Mouse (Mus musculus): ENCODE data around the gene Polr3c.

- no peak for TF ChIP-seq POLR2A (IDR thresholded peaks at IDR 0.05; ENCODE audit: control insufficient read depth, extremely low read depth, insufficient read depth, low read length, poor library complexity)
- TF ChIP-seq CTCF (IDR thresholded peaks at IDR 0.05; ENCODE audit: borderline replicate concordance, control insufficient read depth, extremely low read depth, insufficient read depth, low read length, poor library complexity) = no peak
These were observed 33.8 kb downstream of the Polr3c start for GRCm38 (mm10) chr3:96693579-96693978.
